ENCODE assay signal across 7 mouse cellular contexts in the genomic region with DNA sequence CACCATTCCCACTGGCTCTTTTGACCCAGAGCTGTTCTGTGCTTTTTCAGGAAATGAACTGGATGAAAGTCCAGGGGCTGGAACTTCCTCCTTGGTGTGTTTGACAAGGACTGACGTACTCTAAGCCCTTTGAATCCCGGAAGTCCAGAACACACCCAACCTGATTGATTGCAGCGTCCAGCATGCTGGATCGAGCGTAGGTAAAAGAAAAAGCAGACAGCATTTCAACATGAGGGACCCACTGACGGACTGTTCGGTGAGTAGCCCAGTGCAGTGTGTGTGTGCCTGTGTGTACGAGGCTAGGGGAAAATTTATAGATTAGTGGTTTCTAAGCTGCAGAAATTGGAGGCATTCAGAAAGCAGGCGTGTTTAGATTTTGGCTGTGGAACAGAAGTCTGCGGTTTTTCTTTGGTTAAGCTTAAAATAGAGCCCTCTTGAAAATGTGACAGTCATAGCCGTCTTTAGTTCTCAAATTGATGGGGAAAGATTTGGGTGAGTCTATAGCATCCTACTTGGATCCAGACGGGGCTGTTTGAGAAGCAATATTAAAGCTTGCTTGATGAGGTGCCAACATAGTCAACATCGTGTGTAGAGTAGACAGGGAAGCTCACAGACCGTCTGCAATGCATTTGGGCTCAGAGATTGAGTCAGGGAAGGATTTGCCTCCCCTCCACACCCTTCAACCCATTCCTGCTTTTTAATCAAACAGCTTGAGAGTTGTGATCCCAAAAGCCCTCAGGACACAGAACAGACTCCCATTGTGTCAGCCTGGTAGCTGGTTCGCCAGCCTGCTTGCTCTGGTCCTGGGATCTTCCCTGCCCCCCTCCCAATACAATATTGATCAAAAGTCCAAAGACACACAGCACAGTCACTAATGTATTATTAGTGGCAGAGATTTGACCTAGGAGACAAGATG. TPM values are rescaled to one million over a fixed set of nuclear protein-coding genes. Genes with fewer than 3 reads are reported as not detected.
DNase-seq lines count a peak whose midpoint lies in the region; ATAC-seq and TF ChIP-seq lines count a peak whose summit lies in the region.

A gene (plus strand): TSS at position 140 of the 916 bp plus-strand sequence.

- no peak for TF ChIP-seq CTCF in bone marrow macrophage, adult 2 months (IDR thresholded peaks at IDR 0.05; ENCODE audit: low read depth, low read length)

- peaks cover 31% of the 10 kb centered on the region for H3K4me1 ChIP-seq in bone marrow macrophage, adult 2 months (ENCODE audit: control insufficient read depth, insufficient read depth, low read length)
- H3K4me1 ChIP-seq in liver, embryonic 13.5 days (replicated peaks) = peaks cover 7% of the 10 kb centered on the region
- peaks cover 15% of the 10 kb centered on the region for H3K4me1 ChIP-seq in stomach, embryonic 16.5 days (ENCODE audit: control insufficient read depth, insufficient read depth, low read length)

- DNase-seq in adrenal gland, postnatal 14 days = no peak
- DNase-seq in heart, postnatal 4 days = peak; percentile 26
- DNase-seq in liver, embryonic 13.5 days = no peak
- DNase-seq in gastrocnemius, postnatal 10 days = no peak
- DNase-seq in right cerebral cortex, adult 18-20 months = no peak

- H3K4me2 ChIP-seq in liver, embryonic 13.5 days = peak within 1 kb of the TSS; percentile 36
- peak within 1 kb of the TSS; percentile 53 for H3K4me2 ChIP-seq in stomach, embryonic 16.5 days (ENCODE audit: low read depth, low read length)

- TF ChIP-seq POLR2A in bone marrow macrophage, adult 2 months (IDR thresholded peaks at IDR 0.05; ENCODE audit: borderline replicate concordance, low read depth, low read length) = no peak

- no peaks in the 10 kb centered on the region for H3K27me3 ChIP-seq in liver, embryonic 13.5 days
- H3K27me3 ChIP-seq in stomach, embryonic 16.5 days (ENCODE audit: control insufficient read depth, insufficient read depth, low read length) = no peaks in the 10 kb centered on the region

- peak; percentile 68 for ATAC-seq in liver, embryonic 13.5 days (ENCODE audit: low read depth)
- ATAC-seq in stomach, embryonic 16.5 days (ENCODE audit: insufficient read depth, low FRiP score) = peak; percentile 88

- 16% methylated on average over 15 of the region's 15 CpGs for WGBS in liver, embryonic 13.5 days (ENCODE audit: insufficient replicate concordance)
- WGBS in stomach, embryonic 16.5 days = 22% methylated on average over 15 of the region's 15 CpGs

- H3K9ac ChIP-seq in liver, embryonic 13.5 days = peak within 1 kb of the TSS; percentile 33; the same call in 1 of the 2 replicates
- H3K9ac ChIP-seq in stomach, embryonic 16.5 days (ENCODE audit: low read length) = peak within 1 kb of the TSS; percentile 53

- no peaks in the 10 kb centered on the region for H3K36me3 ChIP-seq in liver, embryonic 13.5 days
- no peaks in the 10 kb centered on the region for H3K36me3 ChIP-seq in stomach, embryonic 16.5 days (ENCODE audit: control insufficient read depth, insufficient read depth, low read length)

- H3K27ac ChIP-seq in bone marrow macrophage, adult 2 months (ENCODE audit: insufficient read depth, low read depth, low read length) = peak within 1 kb of the TSS; percentile 65
- peak within 1 kb of the TSS; percentile 69 for H3K27ac ChIP-seq in liver, embryonic 13.5 days
- H3K27ac ChIP-seq in stomach, embryonic 16.5 days (ENCODE audit: low read length) = peak within 1 kb of the TSS; percentile 77

- H3K4me3 ChIP-seq in bone marrow macrophage, adult 2 months (ENCODE audit: insufficient read depth, low read length) = peak within 1 kb of the TSS; percentile 75
- peak within 1 kb of the TSS; percentile 30 for H3K4me3 ChIP-seq in liver, embryonic 13.5 days (replicated peaks)
- H3K4me3 ChIP-seq in stomach, embryonic 16.5 days (replicated peaks; ENCODE audit: low read length) = peak within 1 kb of the TSS; percentile 40

- H3K9me3 ChIP-seq in liver, embryonic 13.5 days (replicated peaks) = no peaks in the 10 kb centered on the region
- H3K9me3 ChIP-seq in stomach, embryonic 16.5 days (replicated peaks; ENCODE audit: control insufficient read depth, low read length) = no peaks in the 10 kb centered on the region

RNA-seq across cellular contexts. Expression of the gene that starts here (rescaled TPM):
- 10.5 and 11.4 TPM in 2 replicates for total RNA-seq in adrenal gland, postnatal 14 days (2021)
- 38.3 and 38.4 TPM in 2 replicates for polyA plus RNA-seq in bone marrow macrophage, adult 2 months (2012; ENCODE audit: insufficient read depth, insufficient read length, missing spikeins)
- 10 to 100 TPM; 11.0 to 13.0 TPM for total RNA-seq in heart, postnatal 4 days (2021)
- 9.2 and 12.1 TPM in 2 replicates for polyA plus RNA-seq in liver, embryonic 13.5 days (2015; fragmentation: Nextera tagmentation; extraction: Ambion mirVana)
- polyA plus RNA-seq in stomach, embryonic 16.5 days (2015; fragmentation: Nextera tagmentation; extraction: Ambion mirVana) = 12.3 and 12.8 TPM in 2 replicates
- 1 to 10 TPM; 2.2 to 3.2 TPM for total RNA-seq in gastrocnemius, postnatal 10 days (2021)
